Mouse (Mus musculus): ENCODE results near the gene Rufy1. TPM values are rescaled to one million over a fixed set of nuclear protein-coding genes. Genes with fewer than 3 reads are reported as not detected.
A peak's percentile ranks its signal among the peaks of the same experiment; 100 is the strongest.

Rufy1 gene
- polyA plus RNA-seq, 1 experiment from 2014 or later: 24.7 TPM

- no peak overlapping the region for H3K27ac ChIP-seq (ENCODE audit: low read depth, low read length)
- no peaks in the 10 kb centered on the region for H3K4me1 ChIP-seq (ENCODE audit: control insufficient read depth, insufficient read depth, low read length)
- no peaks in the 10 kb centered on the region for H3K9me3 ChIP-seq (ENCODE audit: control insufficient read depth, low read length)
- no peak for ATAC-seq (ENCODE audit: low FRiP score)
- H3K27me3 ChIP-seq (ENCODE audit: control insufficient read depth, insufficient read depth, low read length): no peaks in the 10 kb centered on the region
- H3K36me3 ChIP-seq (ENCODE audit: control insufficient read depth, insufficient read depth, low read length): peaks cover 17% of the 10 kb centered on the region; the same call in 1 of the 2 replicates
- 83% methylated on average over 5 of the region's 5 CpGs for WGBS
- no peak overlapping the region for H3K4me3 ChIP-seq (ENCODE audit: low read depth, low read length)
- DNase-seq (ENCODE audit: low spot score, missing footprints): peak; percentile 61
- no peak overlapping the region for H3K4me2 ChIP-seq
- no peak overlapping the region for H3K9ac ChIP-seq (ENCODE audit: low read length)
Observed at GRCm38 (mm10) chr11:50389616-50390015, 41.3 kb downstream of the Rufy1 start.

- 76% methylated on average over 3 of the region's 3 CpGs for WGBS
- Histone ChIP-seq H3K36me3 (ENCODE audit: control insufficient read depth, insufficient read depth, low read length) (peaks cover 19% of the 10 kb centered on the region), H3K9ac (ENCODE audit: low read length) (no peak overlapping the region), H3K4me1 (ENCODE audit: control insufficient read depth, insufficient read depth, low read length) (no peaks in the 10 kb centered on the region), H3K4me2 (no peak overlapping the region), H3K9me3 (ENCODE audit: control insufficient read depth, low read length) (no peaks in the 10 kb centered on the region), H3K27ac (ENCODE audit: low read depth, low read length) (no peak overlapping the region), H3K27me3 (ENCODE audit: control insufficient read depth, insufficient read depth, low read length) (no peaks in the 10 kb centered on the region), H3K4me3 (ENCODE audit: low read depth, low read length) (no peak overlapping the region)
- DNase-seq (ENCODE audit: low spot score, missing footprints) (no peak), ATAC-seq (ENCODE audit: low FRiP score) (no peak)
Observed at GRCm38 (mm10) chr11:50389011-50389410, 41.9 kb downstream of the Rufy1 start.

DNA sequence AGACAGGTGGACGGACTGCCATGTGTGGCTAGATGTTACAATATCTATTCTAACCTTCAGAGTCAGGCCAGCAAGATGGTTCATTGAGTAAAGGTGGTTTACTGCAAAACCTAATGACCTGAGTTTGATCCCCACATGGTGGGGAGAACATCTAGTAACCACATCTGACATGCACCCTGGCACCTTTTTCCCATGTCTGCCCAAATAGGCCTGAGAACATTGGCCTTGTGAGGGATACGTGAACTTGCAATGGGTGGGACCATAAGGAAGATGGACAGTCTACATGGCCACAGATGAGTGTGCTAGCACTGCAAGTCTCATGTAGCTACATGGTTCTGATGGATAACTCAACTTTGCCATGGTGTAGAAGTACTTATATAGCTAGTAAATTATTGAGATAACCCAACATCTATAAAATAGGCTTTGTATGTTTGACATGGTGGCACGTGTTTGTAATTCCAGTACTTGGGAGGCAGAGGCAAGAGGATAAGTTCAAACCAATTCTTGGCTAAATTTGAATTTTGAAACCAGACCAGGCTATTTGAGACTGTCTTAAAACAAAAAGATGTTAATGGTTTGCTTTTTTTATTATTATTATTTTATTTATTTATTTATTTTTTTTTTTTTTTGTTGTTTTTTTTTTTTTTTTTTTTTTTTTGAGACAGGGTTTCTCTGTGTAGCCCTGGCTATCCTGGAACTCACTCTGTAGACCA lies 42.6 kb downstream of the Rufy1 start:
- no peak overlapping the region for H3K9ac ChIP-seq (ENCODE audit: low read length)
- no peak overlapping the region for H3K27ac ChIP-seq (ENCODE audit: low read depth, low read length)
- peaks cover 16% of the 10 kb centered on the region for H3K36me3 ChIP-seq (ENCODE audit: control insufficient read depth, insufficient read depth, low read length)
- ATAC-seq (ENCODE audit: low FRiP score) (no peak), DNase-seq (ENCODE audit: low spot score, missing footprints) (peak; percentile 72)
- no peak overlapping the region for H3K4me2 ChIP-seq
- 94% methylated on average over 3 of the region's 3 CpGs for WGBS
- H3K4me3 ChIP-seq (ENCODE audit: low read depth, low read length): no peak overlapping the region
- H3K27me3 ChIP-seq (ENCODE audit: control insufficient read depth, insufficient read depth, low read length): no peaks in the 10 kb centered on the region
- no peaks in the 10 kb centered on the region for H3K4me1 ChIP-seq (ENCODE audit: control insufficient read depth, insufficient read depth, low read length)
- H3K9me3 ChIP-seq (ENCODE audit: control insufficient read depth, low read length): no peaks in the 10 kb centered on the region

- Histone ChIP-seq H3K4me1 (ENCODE audit: control insufficient read depth, insufficient read depth, low read length) (no peaks in the 10 kb centered on the region), H3K9me3 (ENCODE audit: control insufficient read depth, low read length) (no peaks in the 10 kb centered on the region), H3K27ac (ENCODE audit: low read depth, low read length) (no peak overlapping the region), H3K9ac (ENCODE audit: low read length) (no peak overlapping the region), H3K27me3 (ENCODE audit: control insufficient read depth, insufficient read depth, low read length) (no peaks in the 10 kb centered on the region), H3K36me3 (ENCODE audit: control insufficient read depth, insufficient read depth, low read length) (peaks cover 16% of the 10 kb centered on the region), H3K4me2 (no peak overlapping the region), H3K4me3 (ENCODE audit: low read depth, low read length) (no peak overlapping the region)
- ATAC-seq (ENCODE audit: low FRiP score) (no peak), DNase-seq (ENCODE audit: low spot score, missing footprints) (no peak)
- WGBS: 98% methylated on average over 4 of the region's 4 CpGs
Observed at GRCm38 (mm10) chr11:50387697-50388096, 43.2 kb downstream of the Rufy1 start.

DNA sequence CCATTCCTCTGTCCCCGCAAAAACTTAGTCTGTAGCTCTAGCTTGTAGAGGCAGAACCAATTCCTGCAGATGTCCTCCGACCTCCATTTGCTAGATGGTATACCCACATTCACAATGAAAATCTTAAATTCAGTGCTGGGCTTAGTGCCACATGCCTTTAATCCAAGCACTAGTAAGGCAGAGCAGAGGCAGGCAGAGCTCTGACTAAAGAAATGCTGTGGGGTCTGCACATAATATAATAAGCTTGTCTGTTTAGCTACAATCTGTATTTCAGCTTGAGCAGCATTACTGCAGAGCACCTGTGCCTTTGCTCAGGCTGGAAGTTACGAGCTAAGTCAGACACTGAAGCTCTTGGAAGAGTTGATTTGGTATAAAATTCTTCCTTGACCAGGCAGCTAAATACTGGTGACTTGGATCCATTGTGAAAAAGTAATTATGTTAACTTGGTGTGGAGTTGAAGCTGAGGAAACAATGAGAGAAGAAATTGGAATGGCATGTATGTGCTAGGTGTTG lies 43.7 kb downstream of the Rufy1 start:
- Histone ChIP-seq H3K27me3 (ENCODE audit: control insufficient read depth, insufficient read depth, low read length) (no peaks in the 10 kb centered on the region), H3K4me3 (ENCODE audit: low read depth, low read length) (no peak overlapping the region), H3K4me1 (ENCODE audit: control insufficient read depth, insufficient read depth, low read length) (no peaks in the 10 kb centered on the region), H3K36me3 (ENCODE audit: control insufficient read depth, insufficient read depth, low read length) (peaks cover 20% of the 10 kb centered on the region), H3K9ac (ENCODE audit: low read length) (no peak overlapping the region), H3K27ac (ENCODE audit: low read depth, low read length) (no peak overlapping the region), H3K4me2 (no peak overlapping the region), H3K9me3 (ENCODE audit: control insufficient read depth, low read length) (no peaks in the 10 kb centered on the region)
- WGBS: 80% methylated on average over 3 of the region's 3 CpGs
- DNase-seq (ENCODE audit: low spot score, missing footprints) (no peak), ATAC-seq (ENCODE audit: low FRiP score) (no peak)

- no peak for DNase-seq (ENCODE audit: low spot score, missing footprints)
- Histone ChIP-seq H3K27ac (ENCODE audit: low read depth, low read length) (no peak overlapping the region), H3K4me3 (ENCODE audit: low read depth, low read length) (no peak overlapping the region), H3K36me3 (ENCODE audit: control insufficient read depth, insufficient read depth, low read length) (peaks cover 18% of the 10 kb centered on the region), H3K4me1 (ENCODE audit: control insufficient read depth, insufficient read depth, low read length) (peaks cover 16% of the 10 kb centered on the region), H3K9me3 (ENCODE audit: control insufficient read depth, low read length) (no peaks in the 10 kb centered on the region), H3K27me3 (ENCODE audit: control insufficient read depth, insufficient read depth, low read length) (no peaks in the 10 kb centered on the region), H3K4me2 (peak overlapping the region; percentile 31), H3K9ac (ENCODE audit: low read length) (no peak overlapping the region)
- 60% methylated on average over 4 of the region's 4 CpGs for WGBS
- no peak for ATAC-seq (ENCODE audit: low FRiP score)
Observed at GRCm38 (mm10) chr11:50381311-50381710, 49.6 kb downstream of the Rufy1 start.

- peak overlapping the region; percentile 89 for H3K4me2 ChIP-seq
- ATAC-seq (ENCODE audit: low FRiP score): no peak
- DNase-seq (ENCODE audit: low spot score, missing footprints): no peak
- 75% methylated on average over 12 of the region's 12 CpGs for WGBS
- peaks cover 2% of the 10 kb centered on the region for H3K27me3 ChIP-seq (ENCODE audit: control insufficient read depth, insufficient read depth, low read length)
- H3K36me3 ChIP-seq (ENCODE audit: control insufficient read depth, insufficient read depth, low read length): peaks cover 13% of the 10 kb centered on the region; the same call in 1 of the 2 replicates
- peak overlapping the region; percentile 100; the same call in 1 of the 2 replicates for H3K9ac ChIP-seq (ENCODE audit: low read length)
- H3K4me1 ChIP-seq (ENCODE audit: control insufficient read depth, insufficient read depth, low read length): peaks cover 28% of the 10 kb centered on the region
- H3K27ac ChIP-seq (ENCODE audit: low read depth, low read length): no peak overlapping the region
- no peaks in the 10 kb centered on the region for H3K9me3 ChIP-seq (ENCODE audit: control insufficient read depth, low read length)
- H3K4me3 ChIP-seq (ENCODE audit: low read depth, low read length): peak overlapping the region; percentile 96
Observed at GRCm38 (mm10) chr11:50379023-50379752, 51.7 kb downstream of the Rufy1 start.

DNA sequence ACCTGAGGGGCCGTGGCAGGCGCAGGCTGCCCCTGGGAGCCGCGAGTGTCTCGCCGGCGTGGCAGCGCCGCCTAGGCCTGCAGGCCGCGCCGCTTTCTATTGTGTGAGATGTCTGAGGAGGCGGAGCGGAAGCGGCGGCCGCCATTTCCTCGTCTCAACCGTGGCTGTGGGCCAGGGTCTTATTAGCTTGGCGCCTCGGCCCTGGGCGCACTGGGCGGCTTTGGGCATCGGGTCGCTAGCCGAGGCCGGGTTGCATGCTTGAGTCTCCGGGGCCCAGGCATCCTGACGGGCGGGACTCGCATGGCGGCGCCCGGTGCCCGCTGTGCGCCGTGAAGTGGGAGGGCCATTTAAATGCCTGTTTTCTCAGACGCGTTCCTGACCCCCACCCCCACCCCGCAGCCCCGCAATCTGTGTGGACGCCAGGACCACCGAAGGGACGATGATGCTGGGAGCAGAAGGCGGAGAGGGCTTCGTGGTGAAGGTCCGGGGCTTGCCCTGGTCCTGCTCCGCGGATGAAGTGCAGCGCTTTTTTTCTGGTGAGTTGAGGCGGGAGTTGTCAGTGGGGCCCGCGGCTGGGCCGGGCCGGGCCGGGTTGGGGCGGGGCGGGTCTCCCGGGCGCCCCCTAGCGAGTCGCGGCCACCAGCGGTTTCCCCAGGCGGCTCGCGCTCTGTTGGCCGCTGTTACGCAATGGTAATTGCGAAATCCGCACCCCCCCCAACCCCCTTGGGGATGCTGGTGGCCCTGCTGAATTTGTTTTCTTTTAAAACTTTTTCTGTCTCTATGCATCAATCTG lies 52.8 kb downstream of the Rufy1 start:
- no peaks in the 10 kb centered on the region for H3K9me3 ChIP-seq (ENCODE audit: control insufficient read depth, low read length)
- peak overlapping the region; percentile 98 for H3K27ac ChIP-seq (ENCODE audit: low read depth, low read length)
- peaks cover 28% of the 10 kb centered on the region for H3K4me1 ChIP-seq (ENCODE audit: control insufficient read depth, insufficient read depth, low read length)
- peak overlapping the region; percentile 96 for H3K4me3 ChIP-seq (ENCODE audit: low read depth, low read length)
- peak; percentile 98 for DNase-seq (ENCODE audit: low spot score, missing footprints)
- peaks cover 13% of the 10 kb centered on the region; the same call in 1 of the 2 replicates for H3K36me3 ChIP-seq (ENCODE audit: control insufficient read depth, insufficient read depth, low read length)
- peak overlapping the region; percentile 97 for H3K4me2 ChIP-seq
- ATAC-seq (ENCODE audit: low FRiP score): peak; percentile 83
- under 1% methylated on average over 68 of the region's 71 CpGs for WGBS
- H3K9ac ChIP-seq (ENCODE audit: low read length): peak overlapping the region; percentile 100
- peaks cover 6% of the 10 kb centered on the region for H3K27me3 ChIP-seq (ENCODE audit: control insufficient read depth, insufficient read depth, low read length)

Data from midbrain, embryonic 11.5 days (tissue).